ENCODE assay signal across 8 mouse cellular contexts in genomic region chr9:15045084-15045669, GRCm38 (mm10). TPM values are rescaled to one million over a fixed set of nuclear protein-coding genes. Genes with fewer than 3 reads are reported as not detected.
A peak's percentile ranks its signal among the peaks of the same experiment; 100 is the strongest.
DNase-seq lines count a peak whose midpoint lies in the region; ATAC-seq and TF ChIP-seq lines count a peak whose summit lies in the region.

Gene Panx1 (minus strand): TSS chr9:15045478.

- peaks cover 4% of the 10 kb centered on the region; the same call in 1 of the 2 replicates for H3K27me3 ChIP-seq in forebrain, embryonic 12.5 days
- H3K27me3 ChIP-seq in heart, postnatal 0 days (ENCODE audit: control insufficient read depth, insufficient read depth, low read length), result no peaks in the 10 kb centered on the region
- H3K27me3 ChIP-seq in liver, postnatal 0 days (ENCODE audit: insufficient read depth, low read length), result no peaks in the 10 kb centered on the region; the same call in 1 of the 2 replicates
- H3K27me3 ChIP-seq in neural tube, embryonic 13.5 days, result no peaks in the 10 kb centered on the region

- no peaks in the 10 kb centered on the region for H3K9me3 ChIP-seq in forebrain, embryonic 12.5 days
- no peaks in the 10 kb centered on the region for H3K9me3 ChIP-seq in heart, postnatal 0 days (replicated peaks; ENCODE audit: control insufficient read depth, low read length)
- H3K9me3 ChIP-seq in liver, postnatal 0 days (ENCODE audit: low read length), result no peaks in the 10 kb centered on the region
- H3K9me3 ChIP-seq in neural tube, embryonic 13.5 days, result no peaks in the 10 kb centered on the region

- H3K4me1 ChIP-seq in forebrain, embryonic 12.5 days, result peaks cover 35% of the 10 kb centered on the region
- peaks cover 11% of the 10 kb centered on the region for H3K4me1 ChIP-seq in heart, postnatal 0 days (ENCODE audit: control insufficient read depth, insufficient read depth)
- peaks cover 8% of the 10 kb centered on the region for H3K4me1 ChIP-seq in liver, postnatal 0 days (ENCODE audit: insufficient read depth)
- H3K4me1 ChIP-seq in neural tube, embryonic 13.5 days (replicated peaks), result peaks cover 47% of the 10 kb centered on the region

- peak within 1 kb of the TSS; percentile 93 for H3K27ac ChIP-seq in forebrain, embryonic 12.5 days
- peak within 1 kb of the TSS; percentile 71 for H3K27ac ChIP-seq in heart, postnatal 0 days (ENCODE audit: low read depth)
- peak within 1 kb of the TSS; percentile 79 for H3K27ac ChIP-seq in liver, postnatal 0 days (ENCODE audit: low read depth)
- H3K27ac ChIP-seq in neural tube, embryonic 13.5 days (replicated peaks), result peak within 1 kb of the TSS; percentile 96

- H3K4me3 ChIP-seq in forebrain, embryonic 12.5 days (replicated peaks), result peak within 1 kb of the TSS; percentile 86
- H3K4me3 ChIP-seq in heart, postnatal 0 days (ENCODE audit: low read depth, low read length), result peak within 1 kb of the TSS; percentile 78
- peak within 1 kb of the TSS; percentile 69 for H3K4me3 ChIP-seq in liver, postnatal 0 days (ENCODE audit: low read depth, low read length)
- H3K4me3 ChIP-seq in neural tube, embryonic 13.5 days, result peak within 1 kb of the TSS; percentile 91

- peak; percentile 91 for ATAC-seq in forebrain, embryonic 12.5 days (ENCODE audit: low FRiP score)
- ATAC-seq in heart, postnatal 0 days (ENCODE audit: insufficient read depth, low read depth), result peak; percentile 75
- ATAC-seq in liver, postnatal 0 days, result peak; percentile 78
- peak; percentile 95 for ATAC-seq in neural tube, embryonic 13.5 days (ENCODE audit: low read depth)

- H3K9ac ChIP-seq in forebrain, embryonic 12.5 days, result peak within 1 kb of the TSS; percentile 87
- H3K9ac ChIP-seq in heart, postnatal 0 days (replicated peaks; ENCODE audit: low read depth, low read length), result peak within 1 kb of the TSS; percentile 69
- peak within 1 kb of the TSS; percentile 66 for H3K9ac ChIP-seq in liver, postnatal 0 days (replicated peaks)
- peak within 1 kb of the TSS; percentile 96 for H3K9ac ChIP-seq in neural tube, embryonic 13.5 days

- WGBS in forebrain, embryonic 12.5 days, result under 1% methylated on average over 67 of the region's 68 CpGs
- WGBS in heart, postnatal 0 days, result under 1% methylated on average over 68 of the region's 68 CpGs
- WGBS in liver, postnatal 0 days (ENCODE audit: insufficient replicate concordance), result under 1% methylated on average over 67 of the region's 68 CpGs
- under 1% methylated on average over 67 of the region's 68 CpGs for WGBS in neural tube, embryonic 13.5 days

- no peak for TF ChIP-seq CTCF in heart, postnatal 0 days (IDR thresholded peaks at IDR 0.05; ENCODE audit: low read depth)
- TF ChIP-seq CTCF in liver, postnatal 0 days (IDR thresholded peaks at IDR 0.05; ENCODE audit: low read depth), result no peak

- H3K36me3 ChIP-seq in forebrain, embryonic 12.5 days (replicated peaks), result peaks cover 3% of the 10 kb centered on the region; the same call in 1 of the 2 replicates
- no peaks in the 10 kb centered on the region for H3K36me3 ChIP-seq in heart, postnatal 0 days (replicated peaks; ENCODE audit: control insufficient read depth, insufficient read depth, low read length)
- no peaks in the 10 kb centered on the region for H3K36me3 ChIP-seq in liver, postnatal 0 days (replicated peaks; ENCODE audit: insufficient read depth, low read length)
- H3K36me3 ChIP-seq in neural tube, embryonic 13.5 days, result no peaks in the 10 kb centered on the region

- peak; percentile 57 to 74 for DNase-seq in left cerebral cortex, adult 18-20 months (ENCODE audit: low spot score in 2 of 2)
- DNase-seq in left cerebral cortex, adult 11 months (ENCODE audit: low spot score), result no peak
- peak; percentile 58 for DNase-seq in heart, postnatal 0 days (ENCODE audit: low spot score)
- DNase-seq in kidney, postnatal 25 days, result peak; percentile 49 to 71
- DNase-seq in liver, postnatal 0 days, result peak; percentile 67
- peak; percentile 49 for DNase-seq in telencephalon, adult 2 months (ENCODE audit: low read depth, low spot score)

- no peak for TF ChIP-seq EP300 in heart, postnatal 0 days (IDR thresholded peaks at IDR 0.05; ENCODE audit: low read depth)
- no peak for TF ChIP-seq EP300 in liver, postnatal 0 days (IDR thresholded peaks at IDR 0.05; ENCODE audit: low read depth)

- H3K4me2 ChIP-seq in forebrain, embryonic 12.5 days, result peak within 1 kb of the TSS; percentile 70
- peak within 1 kb of the TSS; percentile 86 for H3K4me2 ChIP-seq in heart, postnatal 0 days (ENCODE audit: low read depth, low read length)
- peak within 1 kb of the TSS; percentile 85 for H3K4me2 ChIP-seq in liver, postnatal 0 days (ENCODE audit: low read depth, low read length)
- H3K4me2 ChIP-seq in neural tube, embryonic 13.5 days, result peak within 1 kb of the TSS; percentile 78

RNA-seq across cellular contexts. Expression of gene Panx1, which starts in this region (rescaled TPM):
- total RNA-seq in left cerebral cortex, adult 18-20 months (2021), result 10 to 100 TPM; 26.4 to 28.6 TPM
- 86.8 and 100 TPM in 2 replicates for polyA plus RNA-seq in forebrain, embryonic 12.5 days (2016; fragmentation: Nextera tagmentation; extraction: Ambion mirVana)
- total RNA-seq in heart, postnatal 0 days (2014; rRNA removed; ENCODE audit: low replicate concordance), result 2.4 and 7.4 TPM in 2 replicates
- 10.2 and 11.2 TPM in 2 replicates for polyA plus RNA-seq in heart, postnatal 0 days (2015; fragmentation: Nextera tagmentation; extraction: Ambion mirVana)
- polyA plus RNA-seq in liver, postnatal 0 days (2015; fragmentation: Nextera tagmentation; extraction: Ambion mirVana), result 4.0 and 5.7 TPM in 2 replicates
- 139 and 157 TPM in 2 replicates for polyA plus RNA-seq in neural tube, embryonic 13.5 days (2015; fragmentation: Nextera tagmentation; extraction: Ambion mirVana)
